Mouse (Mus musculus): ENCODE measurements around the gene Tmc1.

Tmc1 gene

GRCm38 (mm10) chr19:20797558-20798101 lies 156.4 kb downstream of the Tmc1 start:
- DNase-seq (ENCODE audit: low spot score in 2 of 2), result peak in 1 of 2 experiments; percentile 52

GRCm38 (mm10) chr19:20796001-20796400 lies 158.0 kb downstream of the Tmc1 start:
- no peak for DNase-seq (ENCODE audit: low spot score in 2 of 2)

- DNase-seq (ENCODE audit: low spot score in 2 of 2), result no peak
Observed at GRCm38 (mm10) chr19:20794999-20795398, 159.0 kb downstream of the Tmc1 start.

DNA sequence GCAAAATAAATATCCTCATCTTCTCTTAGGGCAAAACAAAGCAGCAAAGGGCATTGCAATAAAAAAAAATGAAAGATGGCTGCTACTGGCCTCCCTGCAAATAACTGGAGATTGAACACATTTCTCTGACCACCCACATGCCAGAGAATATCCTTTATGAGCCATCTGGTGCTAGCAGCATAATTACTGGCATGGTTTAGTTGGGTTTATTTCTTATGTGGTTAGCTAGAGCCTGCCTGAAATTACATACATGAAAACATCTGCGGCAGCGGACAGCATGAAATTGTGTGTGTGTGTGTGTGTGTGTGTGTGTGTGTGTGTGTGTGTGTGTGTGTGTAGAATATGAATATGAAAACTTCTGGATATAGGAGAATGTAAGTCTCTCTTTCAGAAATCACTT lies 161.2 kb downstream of the Tmc1 start:
- peak; percentile 17 to 62 for DNase-seq (ENCODE audit: low spot score in 2 of 2)

- DNase-seq (ENCODE audit: low spot score in 2 of 2), result peak in 1 of 2 experiments; percentile 7
Observed at GRCm38 (mm10) chr19:20787289-20787688, 166.7 kb downstream of the Tmc1 start.

GRCm38 (mm10) chr19:20775681-20776080 lies 178.3 kb downstream of the Tmc1 start:
- DNase-seq (ENCODE audit: low spot score in 2 of 2), result no peak

DNA sequence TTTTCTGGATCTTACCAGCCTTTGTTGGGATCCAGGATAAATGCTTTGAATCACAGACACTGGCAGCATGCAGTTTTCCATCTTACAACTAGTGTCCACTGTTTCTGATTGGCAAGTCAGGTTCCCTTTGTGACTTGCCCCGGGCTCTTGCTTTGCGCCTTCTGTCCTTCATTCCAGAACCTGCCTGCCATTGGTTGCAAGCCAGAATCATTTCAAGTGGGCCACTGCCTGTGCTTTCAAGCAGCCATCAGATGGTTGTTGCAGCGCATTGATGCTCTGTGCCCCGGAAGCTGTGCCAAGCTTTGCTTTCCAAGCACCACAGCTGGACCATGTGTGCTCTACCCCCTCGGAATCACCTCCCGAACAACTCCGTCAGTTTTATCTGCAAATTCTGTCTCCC lies 180.1 kb downstream of the Tmc1 start:
- no peak for DNase-seq (ENCODE audit: low spot score in 2 of 2)

DNA sequence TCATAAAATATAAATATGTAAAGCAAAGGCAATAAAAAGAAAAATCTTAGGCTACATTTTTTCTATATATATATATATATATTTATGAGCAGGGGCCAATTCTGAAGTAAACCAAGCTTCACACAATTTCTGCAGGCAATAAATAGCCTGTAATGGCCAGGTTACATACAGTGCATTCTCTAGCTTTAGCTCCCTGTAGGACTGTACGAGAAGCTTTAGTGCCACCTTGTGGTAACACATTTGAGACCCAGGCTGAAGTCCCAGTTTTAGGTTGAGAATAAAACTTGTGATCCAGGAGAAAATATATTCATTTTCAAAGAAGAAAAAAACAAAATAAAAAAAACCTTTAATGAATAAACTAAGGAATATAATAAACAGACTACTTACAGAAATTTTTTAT lies 189.8 kb downstream of the Tmc1 start:
- peak; percentile 2 to 40 for DNase-seq (ENCODE audit: low spot score in 2 of 2)

DNA sequence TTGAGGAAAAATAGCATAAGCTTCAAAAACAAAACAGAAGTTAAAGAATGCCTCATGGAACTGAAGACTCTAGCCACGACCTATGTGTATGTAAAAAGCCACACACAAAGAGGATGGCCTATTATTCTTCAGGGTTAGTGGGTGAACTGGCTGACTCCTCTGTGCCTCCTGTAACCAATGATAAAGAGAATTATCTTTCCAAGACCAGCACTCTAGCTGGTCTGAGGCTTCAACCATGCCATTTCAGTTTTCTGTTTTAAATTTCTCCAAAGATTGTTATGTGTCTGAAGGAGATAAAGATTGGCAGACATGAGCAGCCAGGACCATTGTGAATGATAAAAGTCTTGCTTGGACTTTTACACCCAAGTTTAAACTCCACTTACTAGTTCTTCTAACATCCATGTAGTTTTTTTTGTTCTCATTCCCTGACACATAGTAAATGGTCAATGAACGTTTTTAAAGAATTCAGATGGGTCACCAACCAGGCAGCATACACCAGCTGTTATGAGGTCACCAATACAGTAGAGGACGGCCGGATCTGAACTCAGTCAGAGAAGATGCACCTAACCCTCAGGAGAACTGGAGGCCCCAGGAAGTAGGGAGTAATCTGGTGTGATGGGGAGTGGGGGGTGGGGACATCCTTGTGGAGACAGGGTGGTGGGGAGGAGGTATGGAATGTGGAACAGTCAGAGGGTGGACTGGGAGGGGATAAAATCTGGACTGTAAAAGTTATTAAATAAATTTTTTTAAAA lies 192.2 kb downstream of the Tmc1 start:
- DNase-seq (ENCODE audit: low spot score in 2 of 2), result no peak

- no peak for DNase-seq (ENCODE audit: low spot score in 2 of 2)
Observed at GRCm38 (mm10) chr19:20761119-20761518, 192.9 kb downstream of the Tmc1 start.

DNA sequence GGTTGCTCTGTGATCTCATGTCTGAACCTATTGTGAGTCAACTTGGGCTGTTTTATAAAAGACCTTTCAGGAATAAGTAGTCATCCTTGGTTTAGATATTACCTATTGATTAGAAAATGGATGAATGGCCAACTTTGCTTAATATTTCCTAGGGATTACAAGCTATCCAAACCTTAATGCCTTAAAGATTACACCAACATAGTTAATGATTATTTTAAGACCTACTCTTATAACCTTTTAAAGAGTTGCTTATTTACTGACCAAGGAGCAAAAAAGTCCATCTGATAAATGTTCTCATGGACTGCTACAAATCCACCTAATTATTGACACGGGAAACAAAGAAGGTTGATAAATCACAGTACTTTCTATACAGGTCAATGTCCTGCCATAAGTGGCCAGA lies 209.4 kb downstream of the Tmc1 start:
- no peak for DNase-seq (ENCODE audit: low spot score in 2 of 2)

Measured in frontal cortex, postnatal 36 days (tissue).